Mouse (Mus musculus) lung, postnatal 0 days (tissue): ENCODE measurements around the gene Gm20390. TPM values are rescaled to one million over a fixed set of nuclear protein-coding genes. Genes with fewer than 3 reads are reported as not detected.
A peak's percentile ranks its signal among the peaks of the same experiment; 100 is the strongest.

Experiments used
- ATAC-seq: fragments of 200-750 bp; cut with Nextera tagmentation; 2 replicates; pipeline ENCODE4 v1.8.0; 2017; ENCODE audit warnings: moderate library complexity
- DNase-seq: peaks from one replicate; pipeline ENCODE4 v3.0.0-alpha.2; 2016; ENCODE audit warnings: low spot score
- H3K27ac ChIP-seq: fragments of 300-500 bp; sonication (generic); 2 replicates; pipeline ENCODE4 v1.5.1; 2014; ENCODE audit warnings: antibody characterized with exemption, mild to moderate bottlenecking, low read length, mixed read lengths
- H3K27me3 ChIP-seq: fragments of 300-500 bp; sonication (generic); replicated peaks from 2 replicates; pipeline ENCODE4 v1.6.1; 2014; ENCODE audit warnings: low read length, mixed read lengths; ENCODE audit not compliant: insufficient read depth
- H3K36me3 ChIP-seq: fragments of 300-500 bp; sonication (generic); 2 replicates; pipeline ENCODE4 v1.6.1; 2014; ENCODE audit warnings: low read length, mixed read lengths; ENCODE audit not compliant: insufficient read depth
- H3K4me1 ChIP-seq: fragments of 300-500 bp; sonication (generic); 2 replicates; pipeline ENCODE4 v1.6.1; 2014; ENCODE audit warnings: antibody characterized with exemption, low read depth, low read length, mixed read lengths; ENCODE audit not compliant: insufficient read depth
- H3K4me2 ChIP-seq: fragments of 300-500 bp; sonication (generic); replicated peaks from 2 replicates; pipeline ENCODE4 v1.6.1; 2014; ENCODE audit warnings: low read depth, mild to moderate bottlenecking, low read length, moderate library complexity, mixed read lengths
- H3K4me3 ChIP-seq: fragments of 300-500 bp; sonication (generic); 2 replicates; pipeline ENCODE4 v1.5.1; 2014; ENCODE audit warnings: low read depth, low read length
- H3K9ac ChIP-seq: fragments of 300-500 bp; sonication (generic); replicated peaks from 2 replicates; pipeline ENCODE4 v1.6.1; 2014; ENCODE audit warnings: low read depth, mild to moderate bottlenecking
- H3K9me3 ChIP-seq: fragments of 300-500 bp; sonication (generic); 2 replicates; pipeline ENCODE4 v1.6.1; 2016; ENCODE audit warnings: low read length, mixed read lengths
- CTCF ChIP-seq: IDR thresholded peaks from 2 replicates; pipeline ENCODE4 v1.5.1; 2016; ENCODE audit warnings: antibody characterized with exemption, mild to moderate bottlenecking
- EP300 ChIP-seq: IDR thresholded peaks from 2 replicates; pipeline ENCODE4 v1.6.1; 2016; ENCODE audit warnings: antibody characterized with exemption, mild to moderate bottlenecking, control low read depth
- WGBS: fragments of 180-500 bp; shearing (Covaris S2); extraction: QIAGEN DNeasy Blood & Tissue Kit; methylation state at CpG from one replicate; pipeline ENCODE4 v1.1.7; 2014; 5-methylcytosine and 5-hydroxymethylcytosine counted together
- polyA plus RNA-seq: library from polyadenylated mRNA; unstranded; fragments of >200 nt; fragmentation: Nextera tagmentation; extraction: Ambion mirVana; gene quantifications from 2 replicates; pipeline ENCODE4 v1.2.1, GENCODE M21; 2015

Gm20390 gene
- polyA plus RNA-seq, 1 experiment from 2014 or later: 120 TPM

DNA sequence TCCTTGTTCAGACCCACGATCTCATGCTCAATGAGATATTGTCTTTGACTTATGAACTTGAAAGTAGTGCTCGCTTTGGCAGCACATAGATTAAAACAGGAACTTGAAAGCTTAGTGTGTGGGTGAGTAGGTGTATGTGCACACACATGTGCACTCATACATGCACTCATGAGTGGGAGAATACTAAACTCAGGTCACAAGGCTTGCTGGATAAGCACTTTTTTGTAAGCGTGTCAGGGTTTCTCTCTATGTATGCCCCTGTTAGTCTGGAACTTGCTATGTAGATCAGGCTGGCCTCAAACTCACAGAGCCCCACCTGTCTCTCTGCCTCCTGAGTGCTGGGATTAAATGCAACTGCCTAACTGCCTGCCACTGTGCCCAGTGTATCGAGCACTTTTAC is 18.9 kb upstream of the Gm20390 start:
- H3K27ac ChIP-seq: 0 out of 2 replicates have a peak overlapping the region, but pooled peaks have one; percentile 90
- DNase-seq (no peak), ATAC-seq (no peak)
- H3K36me3 ChIP-seq: no peaks in the 10 kb centered on the region
- TF ChIP-seq EP300 (no peak), CTCF (no peak)
- no peak overlapping the region for H3K4me3 ChIP-seq
- no peak overlapping the region for H3K9ac ChIP-seq
- H3K27me3 ChIP-seq: no peaks in the 10 kb centered on the region
- peaks cover 12% of the 10 kb centered on the region; the same call in 1 of the 2 replicates for H3K4me1 ChIP-seq
- WGBS: 87% methylated on average over 4 of the region's 4 CpGs
- H3K4me2 ChIP-seq: no peak overlapping the region
- H3K9me3 ChIP-seq: no peaks in the 10 kb centered on the region

DNA sequence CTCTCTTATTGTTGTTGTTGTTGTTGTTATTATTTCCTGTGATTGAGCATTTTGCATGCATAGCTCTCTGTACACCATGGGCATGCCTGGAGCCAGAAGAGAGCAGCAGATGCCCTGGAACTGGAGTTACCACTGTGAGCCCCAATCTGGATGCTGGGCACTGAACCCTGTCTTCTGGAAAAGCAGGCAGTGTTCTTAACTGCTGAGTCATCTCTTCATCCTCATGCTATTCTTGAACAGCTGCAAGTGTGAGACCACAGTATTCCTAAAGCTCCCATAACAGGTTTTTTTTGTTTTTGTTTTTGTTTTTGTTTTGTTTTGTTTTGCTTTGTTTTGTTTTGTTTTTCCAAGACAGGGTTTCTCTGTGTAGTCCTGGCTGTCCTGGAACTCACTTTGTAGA is 18.2 kb upstream of the Gm20390 start:
- no peaks in the 10 kb centered on the region for H3K36me3 ChIP-seq
- DNase-seq (no peak), ATAC-seq (no peak)
- H3K27me3 ChIP-seq: no peaks in the 10 kb centered on the region
- H3K9me3 ChIP-seq: no peaks in the 10 kb centered on the region
- no peak overlapping the region for H3K27ac ChIP-seq
- no peak overlapping the region for H3K4me2 ChIP-seq
- no peak overlapping the region for H3K4me3 ChIP-seq
- TF ChIP-seq EP300 (no peak), CTCF (no peak)
- H3K9ac ChIP-seq: no peak overlapping the region
- H3K4me1 ChIP-seq: peaks cover 12% of the 10 kb centered on the region; the same call in 1 of the 2 replicates

- H3K4me1 ChIP-seq: peaks cover 12% of the 10 kb centered on the region; the same call in 1 of the 2 replicates
Observed at GRCm38 (mm10) chr11:93985265-93985664, 17.2 kb upstream of the Gm20390 start.

GRCm38 (mm10) chr11:93984619-93985018 is 16.5 kb upstream of the Gm20390 start:
- peaks cover 12% of the 10 kb centered on the region; the same call in 1 of the 2 replicates for H3K4me1 ChIP-seq
- H3K27me3 ChIP-seq: no peaks in the 10 kb centered on the region
- H3K4me3 ChIP-seq: no peak overlapping the region
- TF ChIP-seq CTCF: no peak
- TF ChIP-seq EP300: no peak
- no peak overlapping the region for H3K27ac ChIP-seq
- H3K9me3 ChIP-seq: no peaks in the 10 kb centered on the region
- ATAC-seq: no peak
- no peak overlapping the region for H3K9ac ChIP-seq
- WGBS: 94% methylated on average over 3 of the region's 3 CpGs
- no peak for DNase-seq
- no peak overlapping the region for H3K4me2 ChIP-seq
- no peaks in the 10 kb centered on the region for H3K36me3 ChIP-seq

More at GRCm38 (mm10) chr11:93985265-93985664, 17.2 kb upstream of the Gm20390 start:
- H3K9ac ChIP-seq: no peak overlapping the region
- H3K9me3 ChIP-seq: no peaks in the 10 kb centered on the region
- H3K27ac ChIP-seq: no peak overlapping the region
- DNase-seq (no peak), ATAC-seq (no peak)
- no peak overlapping the region for H3K4me3 ChIP-seq
- 77% methylated on average over 5 of the region's 5 CpGs for WGBS
- no peak for TF ChIP-seq EP300
- no peak for TF ChIP-seq CTCF
- H3K36me3 ChIP-seq: no peaks in the 10 kb centered on the region
- H3K27me3 ChIP-seq: no peaks in the 10 kb centered on the region
- H3K4me2 ChIP-seq: no peak overlapping the region

DNA sequence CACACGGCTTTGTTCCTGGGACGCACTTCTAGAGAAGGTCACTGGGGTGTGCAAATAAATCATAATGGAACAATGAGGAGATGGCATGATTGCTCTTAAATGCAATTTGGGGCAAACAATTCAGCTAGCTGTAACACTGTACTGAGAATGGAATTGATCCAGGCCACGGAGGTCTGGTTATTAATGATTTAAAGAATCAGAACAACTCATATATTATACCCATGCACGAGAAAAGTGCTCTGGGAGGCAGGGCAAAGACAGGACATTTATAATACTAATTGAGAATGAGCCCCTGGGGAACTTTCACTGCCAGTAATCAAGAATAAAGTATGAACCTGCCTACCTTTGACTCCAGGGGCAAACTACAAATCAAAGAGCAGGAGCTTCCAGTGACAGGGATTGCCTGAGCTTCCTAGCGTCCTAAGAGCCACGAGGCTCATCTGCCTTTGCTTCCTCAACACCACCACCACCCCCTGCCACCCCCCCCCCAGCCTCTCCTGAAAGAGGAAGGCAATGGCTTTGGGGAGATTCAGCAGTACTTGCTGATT is 11.5 kb upstream of the Gm20390 start:
- TF ChIP-seq EP300 (no peak), CTCF (no peak)
- Histone ChIP-seq H3K4me2 (no peak overlapping the region), H3K9ac (no peak overlapping the region), H3K4me3 (no peak overlapping the region), H3K9me3 (no peaks in the 10 kb centered on the region), H3K27ac (no peak overlapping the region), H3K36me3 (no peaks in the 10 kb centered on the region), H3K4me1 (no peaks in the 10 kb centered on the region), H3K27me3 (no peaks in the 10 kb centered on the region)
- ATAC-seq: no peak
- no peak for DNase-seq
- WGBS: 48% methylated on average over 6 of the region's 6 CpGs

GRCm38 (mm10) chr11:93972951-93973350 is 4.9 kb upstream of the Gm20390 start:
- WGBS: 89% methylated on average over 5 of the region's 5 CpGs
- no peak for DNase-seq
- no peak overlapping the region for H3K4me2 ChIP-seq
- no peak overlapping the region for H3K4me3 ChIP-seq
- no peak overlapping the region for H3K9ac ChIP-seq
- H3K27ac ChIP-seq: no peak overlapping the region
- no peak for TF ChIP-seq EP300
- no peak for TF ChIP-seq CTCF
- ATAC-seq: no peak
- no peaks in the 10 kb centered on the region for H3K27me3 ChIP-seq
- H3K36me3 ChIP-seq: no peaks in the 10 kb centered on the region
- no peaks in the 10 kb centered on the region for H3K9me3 ChIP-seq
- no peaks in the 10 kb centered on the region for H3K4me1 ChIP-seq

DNA sequence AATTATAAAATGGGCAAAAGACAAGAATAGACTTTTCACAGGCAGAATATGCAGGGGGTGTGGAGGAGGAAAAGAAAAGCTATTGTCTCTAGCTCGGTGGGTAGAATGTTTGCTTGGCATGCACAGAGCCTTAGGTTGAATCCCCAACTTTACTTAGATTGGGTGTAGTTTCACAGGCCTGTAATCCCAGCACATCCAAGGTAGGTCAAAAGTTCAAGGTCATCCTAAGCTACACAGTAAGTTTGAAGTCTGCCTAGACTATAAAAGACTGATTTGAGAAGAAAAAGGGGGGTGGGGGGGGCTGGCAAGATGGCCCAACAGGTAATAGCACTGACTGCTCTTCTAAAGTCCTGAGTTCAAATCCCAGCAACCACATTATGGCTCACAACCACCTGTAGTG is 1.7 kb upstream of the Gm20390 start:
- H3K27me3 ChIP-seq: no peaks in the 10 kb centered on the region

More for the DNA sequence above, 1.7 kb upstream of the Gm20390 start:
- TF ChIP-seq EP300 (no peak), CTCF (no peak)
- 68% methylated on average over 1 of the region's 1 CpGs for WGBS
- H3K4me3 ChIP-seq: no peak overlapping the region
- H3K4me1 ChIP-seq: no peaks in the 10 kb centered on the region
- no peaks in the 10 kb centered on the region for H3K36me3 ChIP-seq
- H3K27ac ChIP-seq: no peak overlapping the region
- H3K9me3 ChIP-seq: no peaks in the 10 kb centered on the region
- H3K9ac ChIP-seq: no peak overlapping the region
- DNase-seq (no peak), ATAC-seq (no peak)
- no peak overlapping the region for H3K4me2 ChIP-seq
